Mouse (Mus musculus): Measurements from ENCODE around the gene Ptov1.

DNA sequence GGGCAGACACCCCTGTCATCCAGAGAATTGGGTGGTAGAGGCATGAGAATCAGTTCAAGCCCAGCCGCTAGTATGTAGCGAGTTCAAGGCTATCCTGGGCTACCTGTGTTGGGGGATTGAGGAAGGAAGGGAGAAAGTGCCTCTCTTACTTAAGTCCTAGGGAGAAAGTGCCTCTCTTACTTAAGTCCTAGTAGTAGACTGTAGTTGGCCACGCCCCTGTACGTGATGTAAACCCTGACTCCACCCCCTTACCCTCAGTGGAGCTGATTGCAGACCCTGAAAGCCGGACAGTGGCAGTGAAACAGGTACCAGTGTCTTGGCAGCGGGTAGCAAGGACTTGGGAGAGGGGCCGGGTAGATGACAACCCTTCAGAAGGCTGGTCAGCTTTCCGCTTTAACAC lies 11.7 kb downstream of the Ptov1 start:
- TF ChIP-seq CTCF (IDR thresholded peaks at IDR 0.05; ENCODE audit: borderline replicate concordance, extremely low read depth, insufficient read depth, insufficient read length): no peak
- no peak for TF ChIP-seq POLR2A (IDR thresholded peaks at IDR 0.05; ENCODE audit: borderline replicate concordance, extremely low read depth, insufficient read depth, insufficient read length, poor library complexity, severe bottlenecking)

All from brain, embryonic 14.5 days (tissue).